Mouse (Mus musculus) heart, adult 2 months (tissue): Measurements from ENCODE around the gene Cerk.

Source experiments
- CTCF ChIP-seq: fragments of 200-600 bp; IDR thresholded peaks from 2 replicates; pipeline ENCODE4 v1.8.1; 2022; ENCODE audit warnings: antibody characterized with exemption, mild to moderate bottlenecking, moderate library complexity
- POLR2A ChIP-seq: fragments of 200-500 bp; IDR thresholded peaks from 2 replicates; pipeline ENCODE4 v1.6.1; 2011; ENCODE audit warnings: mild to moderate bottlenecking, low read depth, low read length, control low read depth; ENCODE audit not compliant: insufficient read depth

DNA sequence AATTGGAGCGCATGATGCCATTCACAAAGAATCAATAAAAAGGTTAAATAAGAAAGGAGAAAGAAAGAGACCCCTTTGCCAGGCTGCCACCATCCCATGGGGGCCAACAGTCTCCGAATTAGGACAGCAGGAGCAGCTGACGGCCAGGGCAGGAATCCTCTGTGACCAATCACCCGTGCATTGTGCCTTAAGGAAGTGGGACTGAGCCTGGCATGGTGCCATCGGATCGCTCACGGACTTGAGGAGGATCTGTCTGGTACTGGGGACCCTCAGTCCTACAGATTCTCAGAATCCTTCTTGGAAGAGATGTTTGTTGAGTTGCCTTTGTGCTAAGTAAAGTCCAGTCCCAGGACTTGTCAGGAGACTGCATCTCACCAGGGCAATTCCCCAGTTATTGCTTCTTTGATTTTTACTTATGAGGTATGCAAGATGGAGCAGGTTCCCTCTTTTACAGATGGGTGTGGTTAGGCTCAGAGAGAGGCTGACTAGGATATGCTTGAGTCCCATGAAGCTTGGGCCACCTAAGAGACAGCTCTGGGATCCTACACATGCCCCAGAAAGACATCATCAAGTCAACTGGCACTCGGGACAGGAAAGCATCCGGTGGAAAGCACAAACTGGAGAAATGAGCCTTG lies 15.9 kb upstream of the Cerk start:
- TF ChIP-seq POLR2A (no peak), CTCF (no peak)
